Mouse (Mus musculus) spleen, adult 2 months (tissue): ENCODE measurements at regions not wholly inside any gene's neighbourhood (a gene's known extent, or its start where the extent isn't known, plus 50 kb on each side); places are given as distances from the start of the nearest gene placed in this dataset.

Source experiments
- CTCF ChIP-seq: fragments of 200-500 bp; IDR thresholded peaks from 2 replicates; pipeline ENCODE4 v1.5.1; 2011; ENCODE audit warnings: mild to moderate bottlenecking, inconsistent platforms; ENCODE audit not compliant: insufficient read depth, insufficient read length, insufficient replicate concordance; ENCODE audit errors: extremely low read depth
- POLR2A ChIP-seq: fragments of 200-500 bp; IDR thresholded peaks from 2 replicates; pipeline ENCODE4 v1.6.1; 2011; ENCODE audit warnings: low read depth, low read length, inconsistent platforms

DNA sequence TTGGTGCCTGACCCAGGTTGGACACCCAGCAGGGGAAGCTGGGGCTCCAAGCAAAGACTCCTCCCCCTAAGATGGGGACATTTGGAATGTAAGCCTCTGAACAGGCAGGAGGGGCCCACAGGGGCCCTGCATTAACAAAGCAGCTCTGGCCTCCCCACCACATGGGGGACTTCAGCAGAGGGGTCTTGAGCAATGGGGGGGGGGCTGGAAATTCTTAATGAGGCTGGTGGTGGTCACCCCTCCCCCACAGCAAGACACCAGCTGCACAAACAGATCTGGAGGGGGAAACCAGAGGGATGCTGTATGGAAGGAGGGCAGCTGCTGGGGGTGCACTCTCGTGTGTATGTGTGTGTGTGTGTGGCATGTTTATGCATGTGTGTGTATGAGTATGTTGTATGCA is 55.2 kb upstream of the Gm26897 start:
- TF ChIP-seq CTCF (no peak), POLR2A (no peak)
